Mouse (Mus musculus): Measurements from ENCODE around the gene Gm20388. TPM values are rescaled to one million over a fixed set of nuclear protein-coding genes. Genes with fewer than 3 reads are reported as not detected.
A peak's percentile ranks its signal among the peaks of the same experiment; 100 is the strongest.

Gene Gm20388
- polyA plus RNA-seq, 1 experiment from 2014 or later, result not detected

DNA sequence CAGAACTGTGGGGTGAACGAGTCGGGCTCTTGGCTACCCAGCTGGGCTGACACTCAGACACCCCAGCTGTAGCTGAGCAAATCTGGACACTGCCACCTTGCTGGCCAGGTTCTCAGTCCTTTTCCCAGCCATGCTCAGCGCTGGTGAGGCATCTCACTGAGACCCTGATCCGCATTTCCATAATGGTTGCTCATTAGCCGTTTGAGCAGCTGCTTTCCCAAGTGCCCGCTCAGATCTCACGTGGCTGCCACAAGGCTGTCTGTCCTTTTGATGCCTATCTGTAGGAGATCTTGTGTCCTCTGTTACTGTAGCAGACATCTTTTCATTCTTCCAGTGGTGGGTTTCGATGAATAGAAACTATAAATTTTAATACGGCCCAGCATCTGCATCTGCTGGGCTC is 3830.6 kb downstream of the Gm20388 start:
- Histone ChIP-seq H3K9me3 (ENCODE audit: control insufficient read depth, low read length) (no peaks in the 10 kb centered on the region), H3K4me3 (ENCODE audit: low read length) (no peak overlapping the region), H3K36me3 (ENCODE audit: control insufficient read depth, insufficient read depth, low read length) (no peaks in the 10 kb centered on the region), H3K4me2 (replicated peaks; ENCODE audit: low read depth, low read length) (no peak overlapping the region), H3K27me3 (ENCODE audit: control insufficient read depth, insufficient read depth, low read length) (no peaks in the 10 kb centered on the region), H3K9ac (ENCODE audit: low read depth, low read length) (no peak overlapping the region), H3K27ac (ENCODE audit: low read depth, low read length) (no peak overlapping the region), H3K4me1 (ENCODE audit: control insufficient read depth, insufficient read depth, low read length) (no peaks in the 10 kb centered on the region)
- ATAC-seq (ENCODE audit: low FRiP score, low TSS enrichment), result no peak
- 65% methylated on average over 9 of the region's 9 CpGs for WGBS

DNA sequence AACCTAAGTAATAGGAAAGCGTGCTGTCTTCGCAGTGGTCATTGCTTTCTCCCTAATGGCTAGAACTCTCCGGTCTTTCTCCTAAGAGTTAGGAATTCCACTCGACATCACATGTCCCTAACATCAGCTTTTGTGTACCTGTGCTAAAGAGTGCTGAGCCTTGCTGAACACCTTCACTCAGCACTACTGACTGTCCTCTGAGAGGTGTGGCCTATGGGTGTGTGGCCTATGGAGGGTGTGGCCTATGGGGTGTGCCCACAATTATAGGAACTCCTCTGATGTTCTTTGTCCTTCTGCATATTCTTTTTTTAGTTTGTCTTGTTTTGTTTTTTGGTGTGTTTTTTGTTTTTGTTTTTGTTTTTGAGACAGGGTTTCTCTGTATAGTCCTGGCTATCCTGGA is 3835.8 kb downstream of the Gm20388 start:
- Histone ChIP-seq H3K27ac (ENCODE audit: low read depth, low read length) (no peak overlapping the region), H3K4me2 (replicated peaks; ENCODE audit: low read depth, low read length) (no peak overlapping the region), H3K27me3 (ENCODE audit: control insufficient read depth, insufficient read depth, low read length) (no peaks in the 10 kb centered on the region), H3K36me3 (ENCODE audit: control insufficient read depth, insufficient read depth, low read length) (no peaks in the 10 kb centered on the region), H3K9ac (ENCODE audit: low read depth, low read length) (no peak overlapping the region), H3K4me1 (ENCODE audit: control insufficient read depth, insufficient read depth, low read length) (no peaks in the 10 kb centered on the region), H3K4me3 (ENCODE audit: low read length) (no peak overlapping the region), H3K9me3 (ENCODE audit: control insufficient read depth, low read length) (no peaks in the 10 kb centered on the region)
- WGBS, result 96% methylated on average over 4 of the region's 4 CpGs
- ATAC-seq (ENCODE audit: low FRiP score, low TSS enrichment), result no peak

DNA sequence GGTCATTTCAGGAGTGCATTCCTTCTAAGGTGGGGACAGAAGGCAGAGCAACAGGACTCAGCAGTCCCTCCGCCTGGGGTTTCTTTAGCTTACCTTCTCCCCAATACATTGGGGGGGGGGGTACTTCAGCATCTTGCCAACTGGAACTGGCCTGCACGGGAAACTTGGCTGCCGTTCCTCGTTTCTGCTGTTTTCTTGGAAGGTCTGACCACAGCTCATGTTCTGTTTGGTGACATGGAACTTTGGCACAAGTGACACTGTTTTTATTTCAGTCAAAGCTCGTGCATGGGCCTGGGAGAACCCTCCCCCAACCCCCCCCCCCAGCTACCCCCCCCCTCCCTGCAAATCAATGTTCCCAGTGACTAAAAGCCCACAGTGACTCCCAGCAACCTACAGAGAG is 3837.1 kb downstream of the Gm20388 start:
- no peak overlapping the region for H3K27ac ChIP-seq (ENCODE audit: low read depth, low read length)
- H3K4me2 ChIP-seq (replicated peaks; ENCODE audit: low read depth, low read length), result no peak overlapping the region
- 39% methylated on average over 5 of the region's 5 CpGs for WGBS
- H3K27me3 ChIP-seq (ENCODE audit: control insufficient read depth, insufficient read depth, low read length), result no peaks in the 10 kb centered on the region
- no peaks in the 10 kb centered on the region; the same call in 1 of the 2 replicates for H3K4me1 ChIP-seq (ENCODE audit: control insufficient read depth, insufficient read depth, low read length)
- H3K4me3 ChIP-seq (ENCODE audit: low read length), result no peak overlapping the region
- H3K36me3 ChIP-seq (ENCODE audit: control insufficient read depth, insufficient read depth, low read length), result no peaks in the 10 kb centered on the region
- H3K9me3 ChIP-seq (ENCODE audit: control insufficient read depth, low read length), result no peaks in the 10 kb centered on the region
- ATAC-seq (ENCODE audit: low FRiP score, low TSS enrichment), result no peak
- H3K9ac ChIP-seq (ENCODE audit: low read depth, low read length), result no peak overlapping the region

DNA sequence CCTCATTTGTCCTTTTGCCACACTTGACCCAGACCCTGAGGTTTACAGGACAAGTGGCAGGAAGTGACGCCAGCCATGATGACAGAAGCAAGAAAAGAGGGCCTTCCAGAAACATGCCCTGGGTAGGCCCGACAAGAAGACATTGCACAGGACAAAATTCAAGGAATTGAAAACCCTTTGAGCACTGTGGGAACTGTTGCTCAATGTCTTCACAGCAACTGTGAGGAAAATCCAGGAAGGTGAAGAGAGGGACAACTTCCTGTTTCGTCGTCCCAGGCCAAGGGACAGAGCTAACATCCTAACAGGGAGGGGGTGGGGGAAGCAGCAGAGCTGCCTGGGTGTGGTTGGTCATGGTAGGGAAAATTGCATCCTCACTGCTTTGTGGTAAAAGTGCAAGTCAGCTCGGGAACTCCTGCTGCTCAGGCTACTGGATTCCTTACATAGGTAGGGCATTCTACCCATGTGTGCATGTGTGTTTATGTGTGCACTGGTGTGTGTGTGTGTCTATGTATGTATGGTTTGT is 3839.6 kb downstream of the Gm20388 start:
- Histone ChIP-seq H3K9ac (ENCODE audit: low read depth, low read length) (no peak overlapping the region), H3K36me3 (ENCODE audit: control insufficient read depth, insufficient read depth, low read length) (no peaks in the 10 kb centered on the region), H3K4me3 (ENCODE audit: low read length) (no peak overlapping the region), H3K4me2 (replicated peaks; ENCODE audit: low read depth, low read length) (no peak overlapping the region), H3K9me3 (ENCODE audit: control insufficient read depth, low read length) (no peaks in the 10 kb centered on the region), H3K4me1 (ENCODE audit: control insufficient read depth, insufficient read depth, low read length) (peaks cover 6% of the 10 kb centered on the region), H3K27me3 (ENCODE audit: control insufficient read depth, insufficient read depth, low read length) (no peaks in the 10 kb centered on the region), H3K27ac (ENCODE audit: low read depth, low read length) (no peak overlapping the region)
- no peak for ATAC-seq (ENCODE audit: low FRiP score, low TSS enrichment)
- WGBS, result 58% methylated on average over 5 of the region's 5 CpGs

DNA sequence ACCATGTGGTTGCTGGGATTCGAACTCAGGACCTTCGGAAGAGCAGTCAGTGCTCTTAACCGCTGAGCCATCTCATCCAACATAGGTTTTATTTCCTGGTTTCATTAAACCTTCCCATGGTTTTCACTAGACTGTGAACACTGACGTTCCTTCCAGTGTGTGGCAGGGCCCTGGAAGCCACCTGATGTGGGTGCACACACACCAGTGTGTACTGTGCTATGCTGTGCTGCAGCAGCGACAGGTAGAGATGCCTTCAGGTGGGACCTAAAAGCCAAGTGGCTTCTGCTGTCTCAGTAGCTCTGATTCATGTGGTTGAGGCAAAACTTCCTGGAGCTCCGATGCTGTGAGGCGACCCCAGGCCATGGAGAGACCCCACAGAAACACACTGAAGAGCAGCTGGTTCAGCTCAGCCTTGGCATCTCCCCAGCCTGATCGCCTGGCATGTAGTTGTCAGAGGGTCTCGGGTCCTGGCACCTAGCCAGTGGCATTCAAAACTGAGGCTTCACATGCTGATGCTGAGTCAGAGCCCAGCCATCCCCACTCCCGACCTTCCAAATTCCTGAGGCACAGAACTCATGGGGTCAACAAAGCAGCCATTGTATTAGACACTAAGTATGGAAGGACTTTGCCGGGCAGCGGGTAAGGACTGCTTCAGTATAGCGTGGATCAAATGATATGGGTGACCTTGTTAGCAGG is 3842.3 kb downstream of the Gm20388 start:
- H3K27me3 ChIP-seq (ENCODE audit: control insufficient read depth, insufficient read depth, low read length), result no peaks in the 10 kb centered on the region
- H3K4me3 ChIP-seq (ENCODE audit: low read length), result no peak overlapping the region
- H3K36me3 ChIP-seq (ENCODE audit: control insufficient read depth, insufficient read depth, low read length), result no peaks in the 10 kb centered on the region
- H3K27ac ChIP-seq (ENCODE audit: low read depth, low read length), result no peak overlapping the region
- peak; percentile 67; the same call in 1 of the 2 replicates for ATAC-seq (ENCODE audit: low FRiP score, low TSS enrichment)
- H3K4me1 ChIP-seq (ENCODE audit: control insufficient read depth, insufficient read depth, low read length), result peaks cover 6% of the 10 kb centered on the region
- 54% methylated on average over 13 of the region's 13 CpGs for WGBS
- no peaks in the 10 kb centered on the region for H3K9me3 ChIP-seq (ENCODE audit: control insufficient read depth, low read length)
- H3K9ac ChIP-seq (ENCODE audit: low read depth, low read length), result no peak overlapping the region
- no peak overlapping the region for H3K4me2 ChIP-seq (replicated peaks; ENCODE audit: low read depth, low read length)

DNA sequence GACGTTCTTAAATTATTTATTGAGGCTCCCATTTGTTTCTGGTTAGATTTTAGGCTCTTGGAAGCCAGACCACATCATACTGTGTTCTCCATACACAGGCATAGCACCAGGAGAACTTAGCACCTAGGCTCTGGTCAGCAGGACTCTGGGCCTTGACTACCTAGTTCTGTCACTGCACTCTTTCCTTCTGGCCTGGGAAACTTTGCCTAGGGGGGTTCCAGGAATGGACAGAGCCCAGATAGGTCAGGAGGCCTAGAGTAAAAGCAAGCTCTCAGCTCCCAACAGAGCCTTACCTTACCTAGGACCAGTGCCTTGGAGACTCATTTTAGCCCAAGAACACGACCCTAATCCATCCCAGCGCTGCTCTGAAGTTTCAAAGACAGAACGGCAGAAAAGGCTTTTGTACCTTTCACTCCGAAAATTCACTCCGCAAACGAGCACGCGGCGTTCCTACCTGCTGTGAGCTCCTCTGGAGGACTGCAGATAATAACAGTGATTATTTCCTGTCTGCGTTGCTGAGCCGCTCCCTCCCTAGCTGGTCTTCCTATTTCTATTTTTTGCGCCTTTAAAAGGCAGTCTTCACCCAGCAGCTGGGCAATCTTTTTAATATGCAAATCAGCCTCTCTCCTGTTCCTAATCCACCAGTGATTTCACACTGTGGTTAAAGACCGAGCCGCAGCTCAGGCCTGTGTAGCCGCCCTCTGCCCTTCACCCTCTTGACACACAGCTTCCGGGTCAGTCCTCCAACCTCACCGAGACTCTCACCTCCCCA is 3843.1 kb downstream of the Gm20388 start:
- Histone ChIP-seq H3K27me3 (ENCODE audit: control insufficient read depth, insufficient read depth, low read length) (no peaks in the 10 kb centered on the region), H3K4me1 (ENCODE audit: control insufficient read depth, insufficient read depth, low read length) (peaks cover 6% of the 10 kb centered on the region), H3K4me2 (replicated peaks; ENCODE audit: low read depth, low read length) (no peak overlapping the region), H3K36me3 (ENCODE audit: control insufficient read depth, insufficient read depth, low read length) (no peaks in the 10 kb centered on the region), H3K4me3 (ENCODE audit: low read length) (no peak overlapping the region), H3K9me3 (ENCODE audit: control insufficient read depth, low read length) (no peaks in the 10 kb centered on the region), H3K27ac (ENCODE audit: low read depth, low read length) (peak overlapping the region; percentile 48; the same call in 1 of the 2 replicates), H3K9ac (ENCODE audit: low read depth, low read length) (no peak overlapping the region)
- 24% methylated on average over 18 of the region's 18 CpGs for WGBS
- no peak for ATAC-seq (ENCODE audit: low FRiP score, low TSS enrichment)

DNA sequence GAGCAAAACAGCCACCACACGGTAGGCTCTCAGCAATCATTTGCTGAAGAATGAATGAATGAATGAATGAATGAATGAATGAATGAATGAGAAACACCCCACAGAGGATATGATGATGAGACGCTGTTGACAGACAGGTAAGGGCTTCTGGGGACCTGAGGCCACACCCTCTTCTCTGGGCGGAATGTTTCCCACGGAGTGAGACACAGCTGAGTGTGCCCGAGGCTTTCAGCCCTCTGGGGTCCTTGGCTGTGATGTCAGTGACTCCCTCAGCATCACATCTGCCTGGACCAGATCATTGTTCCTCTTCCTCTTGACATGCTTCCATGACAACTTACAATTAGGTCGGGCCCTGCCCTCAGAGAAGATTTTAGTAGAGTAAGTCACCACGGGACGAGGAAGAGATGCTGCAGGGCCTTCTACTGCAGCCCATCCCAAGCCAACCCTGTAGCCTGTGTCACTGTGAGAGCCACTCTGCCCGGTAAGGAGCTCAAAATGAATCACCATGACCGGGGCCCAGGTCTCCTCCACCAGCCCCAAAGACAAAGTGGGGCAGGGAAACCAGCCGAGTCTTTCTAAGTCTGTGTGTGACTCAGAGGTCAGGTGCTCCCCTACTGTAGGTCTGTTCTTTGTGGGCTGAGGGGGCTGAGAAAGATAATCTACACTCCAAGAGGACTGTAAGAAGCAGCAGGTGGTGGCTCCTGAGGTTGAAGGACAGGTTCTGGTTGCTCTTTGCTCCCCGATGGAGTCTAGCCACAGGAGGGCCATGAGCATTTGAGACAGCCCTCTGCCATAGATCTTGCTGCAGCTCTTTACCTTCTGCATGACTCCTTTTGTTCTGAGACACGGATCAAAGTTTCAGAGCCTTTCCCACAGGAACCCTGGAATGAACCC is 3844.1 kb downstream of the Gm20388 start:
- no peak for ATAC-seq (ENCODE audit: low FRiP score, low TSS enrichment)
- Histone ChIP-seq H3K27ac (ENCODE audit: low read depth, low read length) (no peak overlapping the region), H3K9me3 (ENCODE audit: control insufficient read depth, low read length) (no peaks in the 10 kb centered on the region), H3K4me2 (replicated peaks; ENCODE audit: low read depth, low read length) (no peak overlapping the region), H3K36me3 (ENCODE audit: control insufficient read depth, insufficient read depth, low read length) (no peaks in the 10 kb centered on the region), H3K27me3 (ENCODE audit: control insufficient read depth, insufficient read depth, low read length) (no peaks in the 10 kb centered on the region), H3K4me1 (ENCODE audit: control insufficient read depth, insufficient read depth, low read length) (peaks cover 6% of the 10 kb centered on the region), H3K4me3 (ENCODE audit: low read length) (no peak overlapping the region), H3K9ac (ENCODE audit: low read depth, low read length) (no peak overlapping the region)
- WGBS, result 81% methylated on average over 13 of the region's 13 CpGs

DNA sequence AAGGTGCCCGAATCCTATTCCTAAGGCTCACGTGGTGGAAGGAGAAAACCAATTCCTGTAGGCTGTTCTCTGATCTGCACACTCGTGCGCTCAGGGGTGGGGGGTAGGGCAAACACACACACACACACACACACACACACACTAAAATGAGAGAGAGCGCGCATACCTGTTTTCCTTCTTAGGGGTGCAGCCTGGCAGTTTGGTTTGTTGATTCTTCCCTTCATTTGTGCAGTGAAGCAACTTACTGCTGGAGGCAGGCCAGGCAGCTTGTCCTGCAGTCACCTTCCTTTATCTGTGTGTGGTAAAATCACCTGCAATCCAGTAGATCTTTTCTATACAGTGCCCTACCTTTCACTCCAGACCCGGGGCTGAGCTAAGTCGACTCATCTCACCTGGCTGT is 3846.3 kb downstream of the Gm20388 start:
- WGBS, result 80% methylated on average over 8 of the region's 8 CpGs

More for the DNA sequence above, 3846.3 kb downstream of the Gm20388 start:
- no peak for ATAC-seq (ENCODE audit: low FRiP score, low TSS enrichment)
- Histone ChIP-seq H3K4me2 (replicated peaks; ENCODE audit: low read depth, low read length) (no peak overlapping the region), H3K9me3 (ENCODE audit: control insufficient read depth, low read length) (no peaks in the 10 kb centered on the region), H3K4me3 (ENCODE audit: low read length) (no peak overlapping the region), H3K9ac (ENCODE audit: low read depth, low read length) (no peak overlapping the region), H3K27ac (ENCODE audit: low read depth, low read length) (no peak overlapping the region), H3K36me3 (ENCODE audit: control insufficient read depth, insufficient read depth, low read length) (no peaks in the 10 kb centered on the region), H3K4me1 (ENCODE audit: control insufficient read depth, insufficient read depth, low read length) (peaks cover 20% of the 10 kb centered on the region), H3K27me3 (ENCODE audit: control insufficient read depth, insufficient read depth, low read length) (no peaks in the 10 kb centered on the region)
